Mouse (Mus musculus) urinary bladder, postnatal 0 days (tissue): ENCODE measurements around the gene Serpini1. TPM values are rescaled to one million over a fixed set of nuclear protein-coding genes. Genes with fewer than 3 reads are reported as not detected.

Experiments
- polyA plus RNA-seq: library from polyadenylated mRNA; unstranded; fragments of >200 nt; fragmentation: Nextera tagmentation; extraction: Ambion mirVana; gene quantifications from 2 replicates; pipeline ENCODE4 v1.2.1, GENCODE M21; 2015

Serpini1 gene
- polyA plus RNA-seq = 1.9 and 2.2 TPM in 2 replicates

GRCm38 (mm10) chr3:75557292-75557691 is at the start of gene Serpini1:
Gene Serpini1, plus strand, starts transcription at chr3:75557547.

GRCm38 (mm10) chr3:75556695-75557291 is 554 bp upstream of the Serpini1 start, which contains the start of gene Pdcd10:
Gene Pdcd10, minus strand, starts transcription at chr3:75556856.

Other genes with a start within 250 kb of the Serpini1 start
- not detected in 2 replicates for gene Wdr49, start 75.4 kb upstream of the Serpini1 start, polyA plus RNA-seq
- 99.0 and 123 TPM in 2 replicates for gene Pdcd10, start 691 bp upstream of the Serpini1 start, polyA plus RNA-seq
- gene Gm29133, start 190.7 kb downstream of the Serpini1 start, polyA plus RNA-seq = not detected in 2 replicates